Mouse (Mus musculus) lung, adult 2 months (tissue): ENCODE measurements around the gene 4921517D22Rik. TPM values are rescaled to one million over a fixed set of nuclear protein-coding genes. Genes with fewer than 3 reads are reported as not detected.
A peak's percentile ranks its signal among the peaks of the same experiment; 100 is the strongest.

ENCODE experiments used
- DNase-seq: peaks from one replicate; pipeline ENCODE4 v3.0.0; 2022
- H3K4me1 ChIP-seq: fragments of 200-500 bp; 2 replicates; pipeline ENCODE4 v1.6.1; 2011; ENCODE audit warnings: low read length; ENCODE audit not compliant: control insufficient read depth, insufficient read depth
- H3K4me3 ChIP-seq: fragments of 200-500 bp; replicated peaks from 2 replicates; pipeline ENCODE3; 2011; ENCODE audit warnings: low read depth, mild to moderate bottlenecking, control low read depth, low read length; ENCODE audit errors: extremely low read depth
- CTCF ChIP-seq: fragments of 200-500 bp; IDR thresholded peaks from 2 replicates; pipeline ENCODE4 v1.5.1; 2011; ENCODE audit warnings: mild to moderate bottlenecking, low read length, control low read depth; ENCODE audit not compliant: insufficient read depth
- POLR2A ChIP-seq: fragments of 200-500 bp; IDR thresholded peaks from 2 replicates; pipeline ENCODE4 v1.6.1; 2011; ENCODE audit warnings: low read depth, mild to moderate bottlenecking, control low read depth, low read length, borderline replicate concordance; ENCODE audit errors: extremely low read depth
- WGBS: fragments of 180-500 bp; shearing (Covaris S2); methylation state at CpG from one replicate; pipeline ENCODE4 v1.1.7; 2018; 5-methylcytosine and 5-hydroxymethylcytosine counted together
- polyA plus RNA-seq: library from polyadenylated mRNA; depleted of rRNA; stranded (reverse); fragments of >200 nt; gene quantifications from 2 replicates; pipeline ENCODE4 v1.2.3, GENCODE M21; 2012

4921517D22Rik gene
- polyA plus RNA-seq, 1 experiment = not detected

DNA sequence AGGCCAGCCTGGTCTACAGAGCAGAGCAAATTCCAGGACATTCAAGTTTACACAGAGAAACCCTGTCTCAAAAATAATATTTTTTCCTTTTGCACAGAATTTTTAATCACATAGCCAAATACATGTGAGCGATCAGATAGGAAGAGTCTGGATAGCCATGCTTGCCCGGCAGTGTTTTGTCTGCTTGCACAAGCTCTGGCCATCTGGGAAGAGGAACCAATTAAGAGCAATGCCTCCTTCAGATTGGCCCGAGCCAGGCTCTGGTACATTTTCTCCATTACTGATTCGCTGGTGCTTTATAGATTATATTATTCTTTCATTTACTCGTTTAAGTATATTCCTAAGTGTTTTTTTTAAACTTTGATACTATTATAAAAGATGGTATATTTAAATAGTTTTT, 26.1 kb downstream of the 4921517D22Rik start:
- 83% methylated on average over 5 of the region's 5 CpGs for whole genome bisulfite sequencing
- DNase-seq = no peak
- Histone ChIP-seq H3K4me1 (peaks cover 5% of the 10 kb centered on the region), H3K4me3 (no peak overlapping the region)
- TF ChIP-seq POLR2A (no peak), CTCF (no peak)

DNA sequence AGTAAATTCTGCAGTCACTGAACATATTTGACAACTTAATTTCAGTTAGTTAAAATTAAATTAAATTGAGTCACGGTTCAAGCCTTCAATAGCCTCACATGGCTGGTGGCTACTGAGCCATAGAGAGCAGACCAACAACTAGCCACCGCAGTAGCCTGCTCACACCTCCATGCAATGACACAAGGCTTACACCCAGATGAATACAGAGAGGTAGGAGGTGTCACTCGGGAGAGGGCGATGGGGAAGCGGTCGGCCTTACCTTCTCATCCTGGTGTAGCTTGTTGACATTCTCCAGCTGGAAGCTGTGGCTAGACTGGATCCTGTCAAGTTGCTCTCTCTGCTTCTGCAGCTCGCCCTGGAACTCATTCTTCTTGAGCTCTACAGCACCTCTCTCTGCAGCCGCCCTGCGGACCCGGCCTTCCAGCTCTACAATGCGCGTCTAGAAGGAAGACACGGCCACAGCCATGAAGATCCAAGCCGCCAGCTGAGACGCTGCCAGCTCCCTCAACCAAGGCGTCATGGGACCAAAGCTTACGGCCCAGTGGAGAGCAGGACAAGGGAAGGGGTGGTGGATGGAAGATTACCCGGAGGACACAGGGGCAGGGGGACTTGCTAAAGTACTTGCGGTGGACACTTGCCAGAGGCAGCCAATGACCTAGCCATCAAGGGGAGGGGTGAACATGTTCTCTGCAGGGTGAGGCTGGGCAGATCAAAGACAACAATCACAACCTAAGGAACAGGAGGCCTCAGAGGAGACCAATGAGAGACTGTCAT, 29.8 kb downstream of the 4921517D22Rik start:
- no peak overlapping the region for H3K4me3 ChIP-seq
- 92% methylated on average over 19 of the region's 19 CpGs for WGBS
- TF ChIP-seq CTCF (no peak), POLR2A (no peak)
- peaks cover 5% of the 10 kb centered on the region for H3K4me1 ChIP-seq
- no peak for DNase-seq

DNA sequence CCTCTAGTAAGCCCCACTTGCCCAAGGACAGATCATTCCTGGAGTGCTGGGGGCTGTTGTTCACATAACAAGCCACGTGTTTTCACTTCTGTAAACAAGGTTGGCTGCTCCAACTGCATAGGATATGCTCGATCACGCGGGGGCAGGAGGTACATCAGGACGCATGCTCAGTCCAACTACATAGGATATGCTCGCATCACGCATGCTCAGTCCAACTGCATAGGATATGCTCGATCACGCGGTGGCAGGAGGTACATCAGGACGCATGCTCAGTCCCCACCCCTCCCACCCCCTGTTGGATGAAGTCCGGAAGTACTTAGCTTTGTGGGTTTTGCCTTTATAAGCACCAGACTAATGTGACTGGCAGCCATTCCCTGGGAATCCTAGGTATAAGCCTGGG, 31.9 kb downstream of the 4921517D22Rik start:
- 91% methylated on average over 12 of the region's 12 CpGs for WGBS
- TF ChIP-seq CTCF = no peak
- TF ChIP-seq POLR2A = no peak
- Histone ChIP-seq H3K4me1 (no peaks in the 10 kb centered on the region), H3K4me3 (no peak overlapping the region)
- no peak for DNase-seq

DNA sequence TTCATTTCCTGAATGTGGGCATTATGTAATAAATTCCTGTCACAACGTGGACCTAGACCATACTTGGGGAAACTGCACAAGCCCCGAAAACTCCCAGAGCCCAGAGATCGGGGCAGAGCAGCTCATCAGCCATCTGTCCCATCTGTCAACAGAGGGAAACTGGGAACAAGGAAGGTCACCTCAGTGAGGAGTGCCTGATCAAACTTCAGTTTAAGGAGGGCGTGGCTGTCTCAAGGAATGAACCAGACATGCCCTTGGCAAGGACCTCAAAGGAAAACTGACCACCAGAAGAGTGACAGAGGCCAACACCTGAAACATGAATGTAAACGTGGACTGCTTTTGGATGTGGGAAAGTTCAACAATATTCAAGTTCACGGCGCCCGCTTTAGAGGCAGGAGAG, 32.5 kb downstream of the 4921517D22Rik start:
- no peak for TF ChIP-seq POLR2A
- TF ChIP-seq CTCF = no peak
- WGBS = 58% methylated on average over 8 of the region's 8 CpGs
- no peak for DNase-seq
- Histone ChIP-seq H3K4me3 (no peak overlapping the region), H3K4me1 (peaks cover 2% of the 10 kb centered on the region; the same call in 1 of the 2 replicates)

DNA sequence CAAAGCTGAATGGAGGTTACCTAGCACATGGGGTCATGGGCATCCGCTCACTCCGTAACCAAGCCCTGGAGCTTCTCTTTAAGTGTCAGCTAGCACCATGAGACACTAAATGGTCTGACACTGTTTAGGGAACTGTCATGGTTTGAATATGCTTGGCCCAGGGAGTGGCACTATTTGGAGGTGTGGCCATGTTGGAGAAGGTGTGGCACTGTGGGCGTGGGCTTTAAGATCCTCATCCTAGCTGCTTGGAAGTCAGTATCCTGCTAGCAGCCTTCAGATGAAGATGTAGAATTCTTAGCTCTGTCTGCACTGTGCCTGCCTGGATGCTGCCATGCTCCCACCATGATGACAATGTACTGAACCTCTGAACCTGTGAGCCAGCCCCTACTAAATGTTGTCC, 33.5 kb downstream of the 4921517D22Rik start:
- TF ChIP-seq POLR2A = no peak
- no peak for TF ChIP-seq CTCF
- no peak overlapping the region for H3K4me3 ChIP-seq
- WGBS = 99% methylated on average over 3 of the region's 3 CpGs
- H3K4me1 ChIP-seq = peaks cover 3% of the 10 kb centered on the region; the same call in 1 of the 2 replicates
- no peak for DNase-seq

DNA sequence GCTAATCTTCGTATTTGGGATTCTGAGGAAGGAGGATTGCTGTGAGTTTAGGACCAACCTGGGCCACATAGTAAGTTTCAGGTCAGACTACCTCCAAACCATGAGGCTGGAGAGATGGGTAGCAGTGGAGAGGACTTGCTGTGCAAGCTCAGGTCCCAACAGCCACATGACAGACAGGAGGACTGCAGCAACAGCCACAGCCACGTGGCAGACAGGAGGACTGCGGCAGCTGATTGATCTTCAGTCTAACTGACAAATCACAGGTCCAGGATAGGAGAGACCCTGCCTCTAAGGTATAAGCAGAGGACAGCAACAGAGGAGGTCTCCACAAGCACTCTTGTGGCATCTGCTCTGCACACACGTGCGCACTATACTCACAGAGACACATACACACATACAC, 36.1 kb downstream of the 4921517D22Rik start:
- DNase-seq = no peak
- TF ChIP-seq CTCF = no peak
- no peak for TF ChIP-seq POLR2A
- peaks cover 3% of the 10 kb centered on the region; the same call in 1 of the 2 replicates for H3K4me1 ChIP-seq
- 80% methylated on average over 5 of the region's 5 CpGs for WGBS
- H3K4me3 ChIP-seq = no peak overlapping the region

DNA sequence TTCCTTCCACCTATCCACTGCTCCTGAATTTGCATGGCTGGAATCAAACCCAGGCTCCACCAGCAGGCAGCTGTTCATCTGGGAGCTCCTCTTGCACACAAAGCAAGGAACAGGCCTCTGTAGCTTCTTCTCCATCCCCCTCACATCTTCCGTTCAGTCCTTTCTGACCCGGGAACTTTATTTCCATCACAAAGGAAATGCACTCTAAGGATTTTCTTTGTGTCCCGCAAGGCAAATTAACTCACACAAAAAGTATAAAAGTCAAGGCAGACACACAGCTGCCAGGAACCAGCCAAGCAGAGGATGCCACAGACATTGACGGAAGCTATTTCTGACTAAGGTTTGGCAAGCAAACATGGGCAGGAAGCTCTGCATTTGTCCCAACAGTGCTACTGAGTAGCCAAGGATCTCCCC, 36.9 kb downstream of the 4921517D22Rik start:
- no peak for TF ChIP-seq POLR2A
- no peak for TF ChIP-seq CTCF
- H3K4me3 ChIP-seq = no peak overlapping the region
- no peak for DNase-seq
- WGBS = 44% methylated on average over 4 of the region's 4 CpGs
- H3K4me1 ChIP-seq = peaks cover 3% of the 10 kb centered on the region; the same call in 1 of the 2 replicates

DNA sequence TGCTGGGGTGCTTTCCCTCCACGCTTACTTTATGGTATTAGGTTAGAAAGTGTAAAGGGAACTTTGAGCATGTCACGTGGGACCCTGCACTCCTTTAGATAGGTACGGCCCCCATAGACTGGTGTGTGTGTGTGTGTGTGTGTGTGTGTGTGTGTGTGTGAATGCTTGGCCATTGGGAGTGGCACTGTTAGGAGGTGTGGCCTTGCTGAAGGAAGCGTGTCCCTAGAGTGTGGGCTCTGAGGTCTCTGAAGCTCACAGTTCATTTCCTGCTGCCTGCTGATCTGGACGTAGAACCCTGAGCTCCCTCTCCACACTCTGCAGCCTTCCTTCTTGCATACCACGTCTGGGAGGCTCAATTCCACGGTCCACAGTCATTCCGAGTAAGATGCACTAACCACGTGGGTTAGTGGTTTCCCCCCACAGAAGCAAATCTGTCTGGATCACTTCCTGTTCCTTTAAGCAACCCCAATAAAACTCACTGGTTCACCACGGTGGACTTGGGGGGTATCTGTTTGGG, 37.5 kb downstream of the 4921517D22Rik start:
- TF ChIP-seq CTCF = no peak
- TF ChIP-seq POLR2A = 0 out of 2 replicates have a peak, but pooled peaks have one; percentile 27
- 47% methylated on average over 10 of the region's 10 CpGs for WGBS
- peaks cover 3% of the 10 kb centered on the region; the same call in 1 of the 2 replicates for H3K4me1 ChIP-seq
- DNase-seq = no peak
- no peak overlapping the region for H3K4me3 ChIP-seq

DNA sequence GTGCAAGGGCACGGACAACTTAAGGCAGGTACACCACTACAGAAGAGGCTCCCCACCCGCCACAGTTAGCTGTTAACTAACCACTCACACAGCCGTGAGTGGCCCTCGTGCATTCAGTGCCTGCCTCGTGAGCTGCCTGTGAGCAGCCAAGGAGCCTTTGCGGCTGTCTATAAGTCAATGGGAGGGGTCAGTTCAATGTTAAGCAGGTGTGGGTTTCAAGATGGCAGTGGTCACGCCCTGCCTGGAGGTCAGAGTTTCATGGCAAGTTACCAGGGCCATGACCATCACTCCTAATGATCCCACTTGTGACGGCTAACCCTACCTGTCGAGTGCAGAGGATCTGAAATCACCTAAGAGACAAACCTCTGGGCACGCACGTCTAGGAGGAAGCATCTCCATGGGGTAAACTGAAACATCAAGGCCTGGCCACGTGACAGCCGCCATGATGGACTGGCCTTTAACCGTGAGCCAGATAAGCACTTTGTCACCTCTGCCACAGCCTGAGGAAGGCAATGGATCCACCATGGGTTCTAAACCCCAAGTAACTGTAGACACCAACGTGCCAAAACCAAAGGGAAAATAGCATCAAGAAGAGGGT, 38.1 kb downstream of the 4921517D22Rik start:
- 88% methylated on average over 15 of the region's 15 CpGs for WGBS
- DNase-seq = no peak

DNA sequence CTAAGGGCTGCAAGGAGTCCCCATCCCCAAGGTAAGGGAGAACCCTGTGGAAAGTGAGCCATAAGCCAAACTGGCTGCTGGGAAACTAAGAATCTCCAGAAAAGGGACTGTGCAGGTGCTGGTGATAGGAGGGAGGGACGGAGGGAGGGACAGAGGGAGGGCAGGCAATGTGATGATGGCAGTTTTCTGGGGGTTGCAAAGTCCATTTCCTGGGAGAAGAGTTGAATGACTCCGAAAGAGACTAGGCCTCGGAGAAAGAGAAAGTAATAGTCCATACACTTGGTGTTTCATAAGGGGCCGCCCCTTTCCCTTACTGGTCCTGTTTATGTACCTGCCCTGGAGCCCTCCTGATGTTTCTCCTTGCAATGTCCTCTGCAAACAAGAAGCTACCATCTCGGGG, 39.4 kb downstream of the 4921517D22Rik start:
- TF ChIP-seq POLR2A (no peak), CTCF (no peak)
- Histone ChIP-seq H3K4me3 (no peak overlapping the region), H3K4me1 (peaks cover 3% of the 10 kb centered on the region; the same call in 1 of the 2 replicates)
- no peak for DNase-seq
- WGBS = 83% methylated on average over 5 of the region's 5 CpGs

More for the DNA sequence above, 38.1 kb downstream of the 4921517D22Rik start:
- H3K4me3 ChIP-seq = no peak overlapping the region
- TF ChIP-seq CTCF = no peak
- no peak for TF ChIP-seq POLR2A
- H3K4me1 ChIP-seq = peaks cover 3% of the 10 kb centered on the region; the same call in 1 of the 2 replicates
